Mouse (Mus musculus) lung, postnatal 36 days (tissue): ENCODE data around the gene Nek1.

Source experiments
- DNase-seq: peaks from one replicate; pipeline ENCODE4 v3.0.0; 2022; ENCODE audit warnings: mixed read lengths

Nek1 gene

GRCm38 (mm10) chr8:60992910-60993638, at the start of gene Nek1:
TSS of gene Nek1 (plus strand) at chr8:60993195.
- DNase-seq, result peak; percentile 99

- DNase-seq, result no peak
These were observed 45.5 kb upstream of the Nek1 start for GRCm38 (mm10) chr8:60947503-60947902.

GRCm38 (mm10) chr8:60949859-60950258, 43.1 kb upstream of the Nek1 start:
- no peak for DNase-seq

- no peak for DNase-seq
These were observed 41.7 kb upstream of the Nek1 start for GRCm38 (mm10) chr8:60951271-60951670.

- DNase-seq, result no peak
These were observed 41.2 kb upstream of the Nek1 start for GRCm38 (mm10) chr8:60951757-60952156.

GRCm38 (mm10) chr8:60952803-60953202, 40.2 kb upstream of the Nek1 start:
- DNase-seq, result no peak

GRCm38 (mm10) chr8:60954281-60955014, 38.5 kb upstream of the Nek1 start:
- DNase-seq, result peak; percentile 83

GRCm38 (mm10) chr8:60956847-60957246, 36.1 kb upstream of the Nek1 start:
- no peak for DNase-seq

- no peak for DNase-seq
These were observed 30.2 kb upstream of the Nek1 start for GRCm38 (mm10) chr8:60962763-60963162.

- DNase-seq, result no peak
These were observed 29.1 kb upstream of the Nek1 start for GRCm38 (mm10) chr8:60963931-60964330.

GRCm38 (mm10) chr8:60964518-60964917, 28.5 kb upstream of the Nek1 start:
- DNase-seq, result no peak

GRCm38 (mm10) chr8:60965306-60965705, 27.7 kb upstream of the Nek1 start:
- peak; percentile 26 for DNase-seq

GRCm38 (mm10) chr8:60965741-60966140, 27.3 kb upstream of the Nek1 start:
- DNase-seq, result no peak

GRCm38 (mm10) chr8:60969091-60969490, 23.9 kb upstream of the Nek1 start:
- no peak for DNase-seq

- DNase-seq, result peak; percentile 20
These were observed 21.2 kb upstream of the Nek1 start for GRCm38 (mm10) chr8:60971808-60972207.

- no peak for DNase-seq
These were observed 19.5 kb upstream of the Nek1 start for GRCm38 (mm10) chr8:60973448-60973847.

- DNase-seq, result no peak
These were observed 18.2 kb upstream of the Nek1 start for GRCm38 (mm10) chr8:60974837-60975236.

GRCm38 (mm10) chr8:60976818-60977217, 16.2 kb upstream of the Nek1 start:
- DNase-seq, result no peak

- DNase-seq, result no peak
These were observed 14.5 kb upstream of the Nek1 start for GRCm38 (mm10) chr8:60978496-60978895.

- DNase-seq, result no peak
These were observed 11.6 kb upstream of the Nek1 start for GRCm38 (mm10) chr8:60981388-60981787.

- DNase-seq, result peak; percentile 98
These were observed 10.0 kb upstream of the Nek1 start, which contains the start of gene Clcn3 for GRCm38 (mm10) chr8:60982701-60983687. TSS of gene Clcn3 (minus strand) at chr8:60983300.

- peak; percentile 90 for DNase-seq
These were observed 9.3 kb upstream of the Nek1 start for GRCm38 (mm10) chr8:60983688-60984079.
